ENCODE assay signal across 8 mouse cellular contexts in the genomic region with DNA sequence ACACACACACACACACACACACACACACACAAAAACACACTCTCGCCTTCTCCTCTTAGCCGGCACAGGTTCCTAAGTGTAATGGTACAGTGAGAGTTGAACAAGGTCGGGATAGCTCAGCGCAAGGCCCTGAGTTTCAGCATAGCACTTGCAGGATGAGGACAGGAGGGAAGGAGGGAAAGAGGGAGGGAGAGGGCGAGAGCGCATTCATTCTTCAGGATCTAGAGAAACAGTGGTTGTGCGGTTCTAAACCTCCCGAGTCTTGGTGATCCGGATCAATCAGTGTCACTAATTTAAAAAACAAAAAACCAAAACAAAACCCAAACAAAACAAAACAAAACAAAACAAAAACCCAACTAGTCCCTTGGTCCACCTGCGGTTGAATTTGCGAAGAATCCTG. TPM values are rescaled to one million over a fixed set of nuclear protein-coding genes. Genes with fewer than 3 reads are reported as not detected.
A peak's percentile ranks its signal among the peaks of the same experiment; 100 is the strongest.
DNase-seq lines count a peak whose midpoint lies in the region; ATAC-seq and TF ChIP-seq lines count a peak whose summit lies in the region.

No protein-coding gene starts in this region.

- ATAC-seq in forebrain, embryonic 14.5 days = 0 out of 2 replicates have a peak, but pooled peaks have one; percentile 30
- ATAC-seq in liver, embryonic 13.5 days (ENCODE audit: low read depth) = no peak
- ATAC-seq in megakaryocyte progenitor cell, adult 5-6 weeks (replicated peaks; ENCODE audit: poor library complexity) = no peak

- peaks cover 82% of the 10 kb centered on the region for H3K27me3 ChIP-seq in heart, embryonic 10.5 days (ENCODE audit: insufficient read depth, poor library complexity, severe bottlenecking)
- peaks cover 86% of the 10 kb centered on the region for H3K27me3 ChIP-seq in E14TG2a.4 (ENCODE audit: insufficient read depth, low read length)
- H3K27me3 ChIP-seq in forebrain, embryonic 14.5 days (replicated peaks; ENCODE audit: control insufficient read depth, insufficient read depth, low read length) = peaks cover 35% of the 10 kb centered on the region
- H3K27me3 ChIP-seq in liver, embryonic 13.5 days = peaks cover 63% of the 10 kb centered on the region

- no peaks in the 10 kb centered on the region for H3K36me3 ChIP-seq in heart, embryonic 10.5 days
- H3K36me3 ChIP-seq in E14TG2a.4 (ENCODE audit: insufficient read depth, low read length) = no peaks in the 10 kb centered on the region
- H3K36me3 ChIP-seq in forebrain, embryonic 14.5 days (ENCODE audit: control insufficient read depth, insufficient read depth, low read length) = no peaks in the 10 kb centered on the region
- H3K36me3 ChIP-seq in liver, embryonic 13.5 days = no peaks in the 10 kb centered on the region

- 7% methylated on average over 11 of the region's 11 CpGs for WGBS in heart, embryonic 10.5 days
- 7% methylated on average over 11 of the region's 11 CpGs for WGBS in forebrain, embryonic 14.5 days
- 8% methylated on average over 11 of the region's 11 CpGs for WGBS in liver, embryonic 13.5 days (ENCODE audit: insufficient replicate concordance)

- H3K9me3 ChIP-seq in heart, embryonic 10.5 days = no peaks in the 10 kb centered on the region
- no peaks in the 10 kb centered on the region for H3K9me3 ChIP-seq in E14TG2a.4 (ENCODE audit: low read length)
- no peaks in the 10 kb centered on the region for H3K9me3 ChIP-seq in forebrain, embryonic 14.5 days (replicated peaks; ENCODE audit: control insufficient read depth, low read length)
- no peaks in the 10 kb centered on the region for H3K9me3 ChIP-seq in liver, embryonic 13.5 days (replicated peaks)

- DNase-seq in heart, embryonic 10.5 days (ENCODE audit: low spot score) = no peak
- DNase-seq in heart, adult 8-10 months (ENCODE audit: low spot score) = no peak
- no peak for DNase-seq in forebrain, embryonic 14.5 days (ENCODE audit: low spot score)
- no peak for DNase-seq in liver, embryonic 13.5 days
- no peak for DNase-seq in c-Kit-positive CD71-positive TER-119-positive erythroid progenitor cells, embryonic 14.5 days (ENCODE audit: low spot score)
- DNase-seq in cerebellum, adult 18-20 months = no peak

- peak overlapping the region; percentile 97 for H3K4me2 ChIP-seq in forebrain, embryonic 14.5 days (ENCODE audit: low read length)
- peak overlapping the region; percentile 60 for H3K4me2 ChIP-seq in liver, embryonic 13.5 days

- H3K9ac ChIP-seq in forebrain, embryonic 14.5 days (ENCODE audit: low read length) = peak overlapping the region; percentile 60; the same call in 1 of the 2 replicates
- H3K9ac ChIP-seq in liver, embryonic 13.5 days = no peak overlapping the region

- peaks cover 19% of the 10 kb centered on the region for H3K4me1 ChIP-seq in heart, embryonic 10.5 days
- H3K4me1 ChIP-seq in E14TG2a.4 (replicated peaks; ENCODE audit: low read depth, low read length) = peaks cover 25% of the 10 kb centered on the region
- H3K4me1 ChIP-seq in forebrain, embryonic 14.5 days (ENCODE audit: control insufficient read depth, insufficient read depth, low read length) = peaks cover 8% of the 10 kb centered on the region; the same call in 1 of the 2 replicates
- peaks cover 5% of the 10 kb centered on the region; the same call in 1 of the 2 replicates for H3K4me1 ChIP-seq in liver, embryonic 13.5 days (replicated peaks)

- H3K4me3 ChIP-seq in heart, embryonic 10.5 days = peak overlapping the region; percentile 69
- H3K4me3 ChIP-seq in E14TG2a.4 (replicated peaks; ENCODE audit: low read length) = peak overlapping the region; percentile 80
- peak overlapping the region; percentile 45 for H3K4me3 ChIP-seq in forebrain, embryonic 14.5 days (ENCODE audit: low read depth, low read length)
- H3K4me3 ChIP-seq in liver, embryonic 13.5 days (replicated peaks) = peak overlapping the region; percentile 44

- TF ChIP-seq CTCF in E14TG2a.4 (conservative IDR thresholded peaks at IDR 0.05; ENCODE audit: low read length) = no peak

- no peak overlapping the region for H3K27ac ChIP-seq in heart, embryonic 10.5 days
- H3K27ac ChIP-seq in forebrain, embryonic 14.5 days (ENCODE audit: low read depth, low read length) = no peak overlapping the region
- H3K27ac ChIP-seq in liver, embryonic 13.5 days = no peak overlapping the region

RNA-seq across cellular contexts. Expression of gene Hrh1, which starts 0.5 kb away (rescaled TPM):
- not detected in 2 replicates for polyA plus RNA-seq in heart, embryonic 10.5 days (2016; fragmentation: Nextera tagmentation; extraction: Ambion mirVana)
- total RNA-seq in heart, adult 8-10 months (2022) = under 1 TPM; 0.31 to 0.69 (median 0.49) TPM
- 0.36 and 0.62 TPM in 2 replicates for polyA plus RNA-seq in forebrain, embryonic 14.5 days (2014; fragmentation: Nextera tagmentation; extraction: Ambion mirVana)
- not detected in 2 replicates for polyA plus RNA-seq in liver, embryonic 13.5 days (2015; fragmentation: Nextera tagmentation; extraction: Ambion mirVana)
- total RNA-seq in megakaryocyte progenitor cell, adult 5-6 weeks (2015) = 0.17 TPM in 1 of 2 replicates, not detected in the other
- total RNA-seq in megakaryocyte progenitor cell, adult 5-6 weeks (2017) = 0.17 TPM in 1 of 2 replicates, not detected in the other
